Mouse (Mus musculus) mature B cell (primary cell): ENCODE measurements around the gene Xndc1.

Experiments
- in situ Hi-C: fragments of 300-500 bp; cut with MboI; formaldehyde crosslinking; loops from 2 replicates; pipeline ENCODE4 v1.14.3; 2019

Xndc1 gene

GRCm38 (mm10) chr7:102081784-102082183 lies 16.5 kb downstream of the Xndc1 start:
- in situ Hi-C loops: loop anchor here (25.0 kb wide), 1 partner anchor 419 kb away; the partner anchor contains the start of gene Clpb

GRCm38 (mm10) chr7:102082816-102083215 lies 17.5 kb downstream of the Xndc1 start, which contains the start of gene Trpc2:
Gene Trpc2 (plus strand): TSS chr7:102083116.
- in situ Hi-C loops: loop anchor here (25.0 kb wide), 1 partner anchor 421 kb away; the partner anchor contains the start of gene Clpb

GRCm38 (mm10) chr7:102084041-102084696 lies 18.9 kb downstream of the Xndc1 start:
- in situ Hi-C loops: loop anchor here (25.0 kb wide), 1 partner anchor 422 kb away; the partner anchor contains the start of gene Clpb

- in situ Hi-C loops: loop anchor here (25.0 kb wide), 1 partner anchor 425 kb away; the partner anchor contains the start of gene Clpb
Measured at GRCm38 (mm10) chr7:102087336-102087735, 22.0 kb downstream of the Xndc1 start.

- in situ Hi-C loops: loop anchor here (25.0 kb wide), 1 partner anchor 438 kb away; the partner anchor contains the start of gene Clpb
Measured at GRCm38 (mm10) chr7:102099760-102100661, 34.7 kb downstream of the Xndc1 start.

- in situ Hi-C loops: no loop called here
Measured at GRCm38 (mm10) chr7:102100868-102101267, 35.6 kb downstream of the Xndc1 start.

GRCm38 (mm10) chr7:102101487-102101886 lies 36.2 kb downstream of the Xndc1 start, which contains the start of gene Art1:
Gene Art1 (plus strand): TSS chr7:102101743.
- in situ Hi-C loops: no loop called here

GRCm38 (mm10) chr7:102102241-102102640 lies 36.9 kb downstream of the Xndc1 start:
- in situ Hi-C loops: no loop called here

GRCm38 (mm10) chr7:102102696-102103095 lies 37.4 kb downstream of the Xndc1 start:
- in situ Hi-C loops: no loop called here

- in situ Hi-C loops: no loop called here
Measured at GRCm38 (mm10) chr7:102103555-102103954, 38.2 kb downstream of the Xndc1 start.

GRCm38 (mm10) chr7:102104126-102104525 lies 38.8 kb downstream of the Xndc1 start:
- in situ Hi-C loops: no loop called here

GRCm38 (mm10) chr7:102106700-102107141 lies 41.4 kb downstream of the Xndc1 start:
- in situ Hi-C loops: no loop called here

- in situ Hi-C loops: no loop called here
Measured at GRCm38 (mm10) chr7:102108206-102108605, 42.9 kb downstream of the Xndc1 start.

- in situ Hi-C loops: no loop called here
Measured at GRCm38 (mm10) chr7:102109171-102109570, 43.9 kb downstream of the Xndc1 start, which contains the start of gene Art5. Gene Art5 (minus strand): TSS chr7:102109489.

GRCm38 (mm10) chr7:102109746-102110145 lies 44.4 kb downstream of the Xndc1 start:
- in situ Hi-C loops: no loop called here

GRCm38 (mm10) chr7:102113151-102113729 lies 47.9 kb downstream of the Xndc1 start:
- in situ Hi-C loops: no loop called here

- in situ Hi-C loops: no loop called here
Measured at GRCm38 (mm10) chr7:102116579-102117331, 51.4 kb downstream of the Xndc1 start, which contains the start of gene Chrna10. Gene Chrna10 (minus strand): TSS chr7:102116828.

- in situ Hi-C loops: no loop called here
Measured at GRCm38 (mm10) chr7:102117382-102117781, 52.1 kb downstream of the Xndc1 start.

- in situ Hi-C loops: no loop called here
Measured at GRCm38 (mm10) chr7:102120326-102120725, 55.0 kb downstream of the Xndc1 start.

- in situ Hi-C loops: no loop called here
Measured at GRCm38 (mm10) chr7:102132395-102132794, 67.1 kb downstream of the Xndc1 start.
